Mouse (Mus musculus): ENCODE results near the gene Srl. TPM values are rescaled to one million over a fixed set of nuclear protein-coding genes. Genes with fewer than 3 reads are reported as not detected.
"Not testable (repeated sequence)": the region's sequence is repeated elsewhere in the genome, so short reads cannot be mapped to it uniquely, and the experiment has no call there.

The Srl gene
- polyA plus RNA-seq, 2 experiments = 44.2 to 53.7 TPM

- WGBS = 73% methylated on average over 11 of the region's 11 CpGs
- DNase-seq (ENCODE audit: low spot score) = peak; percentile 83
- Histone ChIP-seq H3K27me3 (ENCODE audit: control insufficient read depth, insufficient read depth, low read length) (no peaks in the 10 kb centered on the region), H3K4me3 (replicated peaks; ENCODE audit: low read length) (no peak overlapping the region), H3K4me2 (replicated peaks; ENCODE audit: low read depth, low read length, severe bottlenecking) (no peak overlapping the region), H3K36me3 (ENCODE audit: control insufficient read depth, insufficient read depth, low read length) (peaks cover 38% of the 10 kb centered on the region), H3K9me3 (ENCODE audit: control insufficient read depth, low read length) (no peaks in the 10 kb centered on the region), H3K9ac (ENCODE audit: low read depth, low read length, severe bottlenecking) (no peak overlapping the region), H3K4me1 (ENCODE audit: control insufficient read depth, insufficient read depth, low read length) (no peaks in the 10 kb centered on the region), H3K27ac (replicated peaks; ENCODE audit: low read depth, low read length) (no peak overlapping the region)
- TF ChIP-seq POLR2A (IDR thresholded peaks at IDR 0.05; ENCODE audit: borderline replicate concordance, extremely low read depth, insufficient read depth, insufficient read length) = no peak
- peak; percentile 74 for ATAC-seq (ENCODE audit: low FRiP score, low read depth)
These were observed 52.4 kb downstream of the Srl start for GRCm38 (mm10) chr16:4489114-4489624.

- no peaks in the 10 kb centered on the region for H3K4me1 ChIP-seq (ENCODE audit: control insufficient read depth, insufficient read depth, low read length)
- no peak for DNase-seq (ENCODE audit: low spot score)
- H3K36me3 ChIP-seq (ENCODE audit: control insufficient read depth, insufficient read depth, low read length) = peaks cover 18% of the 10 kb centered on the region
- H3K4me3 ChIP-seq (replicated peaks; ENCODE audit: low read length) = no peak overlapping the region
- H3K4me2 ChIP-seq (replicated peaks; ENCODE audit: low read depth, low read length, severe bottlenecking) = no peak overlapping the region
- no peak for ATAC-seq (ENCODE audit: low FRiP score, low read depth)
- 76% methylated on average over 5 of the region's 5 CpGs for WGBS
- H3K9me3 ChIP-seq (ENCODE audit: control insufficient read depth, low read length) = no peaks in the 10 kb centered on the region
- H3K9ac ChIP-seq (ENCODE audit: low read depth, low read length, severe bottlenecking) = no peak overlapping the region
- TF ChIP-seq POLR2A (IDR thresholded peaks at IDR 0.05; ENCODE audit: borderline replicate concordance, extremely low read depth, insufficient read depth, insufficient read length) = no peak
- no peak overlapping the region for H3K27ac ChIP-seq (replicated peaks; ENCODE audit: low read depth, low read length)
- no peaks in the 10 kb centered on the region for H3K27me3 ChIP-seq (ENCODE audit: control insufficient read depth, insufficient read depth, low read length)
These were observed 60.9 kb downstream of the Srl start for GRCm38 (mm10) chr16:4480616-4481265.

GRCm38 (mm10) chr16:4477591-4478215 lies 63.9 kb downstream of the Srl start:
- TF ChIP-seq POLR2A (IDR thresholded peaks at IDR 0.05; ENCODE audit: borderline replicate concordance, extremely low read depth, insufficient read depth, insufficient read length) = no peak
- H3K4me3 ChIP-seq (replicated peaks; ENCODE audit: low read length) = no peak overlapping the region
- ATAC-seq (ENCODE audit: low FRiP score, low read depth) (no peak), DNase-seq (ENCODE audit: low spot score) (no peak)
- H3K4me2 ChIP-seq (replicated peaks; ENCODE audit: low read depth, low read length, severe bottlenecking) = no peak overlapping the region
- H3K9me3 ChIP-seq (ENCODE audit: control insufficient read depth, low read length) = no peaks in the 10 kb centered on the region
- H3K4me1 ChIP-seq (ENCODE audit: control insufficient read depth, insufficient read depth, low read length) = 0 out of 2 replicates have a peak, but pooled peaks cover 4% of the 10 kb centered on the region
- H3K36me3 ChIP-seq (ENCODE audit: control insufficient read depth, insufficient read depth, low read length) = peaks cover 6% of the 10 kb centered on the region
- no peak overlapping the region for H3K27ac ChIP-seq (replicated peaks; ENCODE audit: low read depth, low read length)
- WGBS = 79% methylated on average over 10 of the region's 10 CpGs
- no peaks in the 10 kb centered on the region for H3K27me3 ChIP-seq (ENCODE audit: control insufficient read depth, insufficient read depth, low read length)
- H3K9ac ChIP-seq (ENCODE audit: low read depth, low read length, severe bottlenecking) = no peak overlapping the region

GRCm38 (mm10) chr16:4474882-4475803 lies 66.5 kb downstream of the Srl start:
- DNase-seq (ENCODE audit: low spot score) (peak; percentile 94), ATAC-seq (ENCODE audit: low FRiP score, low read depth) (peak; percentile 92)
- H3K36me3 ChIP-seq (ENCODE audit: control insufficient read depth, insufficient read depth, low read length) = no peaks in the 10 kb centered on the region
- WGBS = 16% methylated on average over 40 of the region's 42 CpGs
- H3K27ac ChIP-seq (replicated peaks; ENCODE audit: low read depth, low read length) = peak overlapping the region; percentile 69
- peak overlapping the region; percentile 90 for H3K4me2 ChIP-seq (replicated peaks; ENCODE audit: low read depth, low read length, severe bottlenecking)
- peak overlapping the region; percentile 71 for H3K9ac ChIP-seq (ENCODE audit: low read depth, low read length, severe bottlenecking)
- H3K27me3 ChIP-seq (ENCODE audit: control insufficient read depth, insufficient read depth, low read length) = no peaks in the 10 kb centered on the region
- H3K4me1 ChIP-seq (ENCODE audit: control insufficient read depth, insufficient read depth, low read length) = 0 out of 2 replicates have a peak, but pooled peaks cover 4% of the 10 kb centered on the region
- H3K4me3 ChIP-seq (replicated peaks; ENCODE audit: low read length) = peak overlapping the region; percentile 54
- H3K9me3 ChIP-seq (ENCODE audit: control insufficient read depth, low read length) = no peaks in the 10 kb centered on the region
- no peak for TF ChIP-seq POLR2A (IDR thresholded peaks at IDR 0.05; ENCODE audit: borderline replicate concordance, extremely low read depth, insufficient read depth, insufficient read length)

- H3K36me3 ChIP-seq (ENCODE audit: control insufficient read depth, insufficient read depth, low read length); ATAC-seq (ENCODE audit: low FRiP score, low read depth); H3K4me1 ChIP-seq (ENCODE audit: control insufficient read depth, insufficient read depth, low read length); H3K27me3 ChIP-seq (ENCODE audit: control insufficient read depth, insufficient read depth, low read length); DNase-seq (ENCODE audit: low spot score); H3K9me3 ChIP-seq (ENCODE audit: control insufficient read depth, low read length): not testable (repeated sequence)
- H3K9ac ChIP-seq (ENCODE audit: low read depth, low read length, severe bottlenecking) = peak overlapping the region; percentile 71
- peak overlapping the region; percentile 69 for H3K27ac ChIP-seq (replicated peaks; ENCODE audit: low read depth, low read length)
- WGBS = 70% methylated on average over 10 of the region's 10 CpGs
- peak overlapping the region; percentile 90 for H3K4me2 ChIP-seq (replicated peaks; ENCODE audit: low read depth, low read length, severe bottlenecking)
- peak overlapping the region; percentile 54 for H3K4me3 ChIP-seq (replicated peaks; ENCODE audit: low read length)
These were observed 67.4 kb downstream of the Srl start for GRCm38 (mm10) chr16:4474040-4474881.

Data from limb, embryonic 14.5 days (tissue).